Mouse (Mus musculus): Measurements from ENCODE around the gene Kdm7a. TPM values are rescaled to one million over a fixed set of nuclear protein-coding genes. Genes with fewer than 3 reads are reported as not detected.

Kdm7a gene
- polyA plus RNA-seq, 1 experiment from 2014 or later: 7.8 TPM

DNA sequence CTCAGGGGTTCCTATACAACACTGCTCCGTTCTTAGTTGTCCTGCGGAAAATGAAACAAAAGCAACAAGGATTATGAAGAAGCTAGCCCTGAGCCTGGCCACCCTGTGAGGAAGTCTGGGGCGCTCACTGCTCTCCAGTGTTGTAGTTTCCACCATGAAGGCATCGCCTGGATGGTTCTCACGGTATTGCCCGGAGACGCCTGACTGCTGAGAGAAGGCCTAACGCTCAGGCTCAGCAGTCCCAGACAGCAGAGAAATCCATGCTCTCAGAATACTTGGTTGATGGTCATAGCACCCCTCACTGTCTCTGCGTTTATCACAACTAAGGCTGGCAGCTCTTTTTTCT, 20.0 kb upstream of the Kdm7a start:
- Histone ChIP-seq H3K9ac (0 out of 2 replicates have a peak overlapping the region, but pooled peaks have one; percentile 31), H3K36me3 (no peaks in the 10 kb centered on the region), H3K27me3 (no peaks in the 10 kb centered on the region), H3K9me3 (no peaks in the 10 kb centered on the region), H3K27ac (no peak overlapping the region), H3K4me2 (replicated peaks) (0 out of 2 replicates have a peak overlapping the region, but pooled peaks have one; percentile 5), H3K4me1 (peaks cover 8% of the 10 kb centered on the region; the same call in 1 of the 2 replicates), H3K4me3 (no peak overlapping the region)
- ATAC-seq (ENCODE audit: low FRiP score, low read depth): no peak
- 61% methylated on average over 9 of the region's 9 CpGs for WGBS

- peaks cover 8% of the 10 kb centered on the region; the same call in 1 of the 2 replicates for H3K4me1 ChIP-seq
- H3K9me3 ChIP-seq: no peaks in the 10 kb centered on the region
- no peak for ATAC-seq (ENCODE audit: low FRiP score, low read depth)
- no peaks in the 10 kb centered on the region for H3K27me3 ChIP-seq
- H3K36me3 ChIP-seq: no peaks in the 10 kb centered on the region
- WGBS: 28% methylated on average over 7 of the region's 7 CpGs
- no peak overlapping the region for H3K27ac ChIP-seq
- H3K9ac ChIP-seq: 0 out of 2 replicates have a peak overlapping the region, but pooled peaks have one; percentile 31
- peak overlapping the region; percentile 5; the same call in 1 of the 2 replicates for H3K4me2 ChIP-seq (replicated peaks)
- no peak overlapping the region for H3K4me3 ChIP-seq
Measured at GRCm38 (mm10) chr6:39225876-39226609, 19.5 kb upstream of the Kdm7a start.

DNA sequence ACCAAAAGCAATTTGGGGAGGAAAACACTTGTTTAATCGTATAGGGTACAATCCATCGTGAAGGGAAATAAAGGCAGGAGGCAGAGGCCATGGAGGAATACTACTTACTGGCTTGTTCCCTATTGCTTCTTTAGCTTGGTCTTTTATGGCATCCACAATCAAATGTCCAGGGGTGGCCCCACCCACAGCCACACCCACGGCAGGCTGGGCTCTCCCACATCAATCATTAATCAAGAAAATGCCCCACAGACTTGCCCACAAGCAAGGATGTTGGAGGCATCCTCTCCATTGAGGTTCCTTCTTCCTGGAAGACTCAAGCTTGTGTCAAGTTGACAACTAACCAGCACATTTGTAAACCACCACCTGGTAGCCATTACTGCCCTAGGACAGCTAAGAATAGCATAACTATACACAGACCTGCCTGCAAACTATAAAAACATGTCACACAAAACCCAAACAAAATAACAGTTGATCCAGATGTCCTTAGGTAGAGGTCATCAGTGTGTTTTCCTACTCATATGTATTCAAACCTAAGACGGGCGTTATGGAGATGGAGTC, 16.8 kb upstream of the Kdm7a start:
- Histone ChIP-seq H3K4me2 (replicated peaks) (no peak overlapping the region), H3K4me1 (peaks cover 3% of the 10 kb centered on the region; the same call in 1 of the 2 replicates), H3K36me3 (no peaks in the 10 kb centered on the region), H3K27ac (no peak overlapping the region), H3K9me3 (no peaks in the 10 kb centered on the region), H3K4me3 (no peak overlapping the region), H3K9ac (no peak overlapping the region), H3K27me3 (no peaks in the 10 kb centered on the region)
- 80% methylated on average over 5 of the region's 5 CpGs for WGBS
- no peak for ATAC-seq (ENCODE audit: low FRiP score, low read depth)

DNA sequence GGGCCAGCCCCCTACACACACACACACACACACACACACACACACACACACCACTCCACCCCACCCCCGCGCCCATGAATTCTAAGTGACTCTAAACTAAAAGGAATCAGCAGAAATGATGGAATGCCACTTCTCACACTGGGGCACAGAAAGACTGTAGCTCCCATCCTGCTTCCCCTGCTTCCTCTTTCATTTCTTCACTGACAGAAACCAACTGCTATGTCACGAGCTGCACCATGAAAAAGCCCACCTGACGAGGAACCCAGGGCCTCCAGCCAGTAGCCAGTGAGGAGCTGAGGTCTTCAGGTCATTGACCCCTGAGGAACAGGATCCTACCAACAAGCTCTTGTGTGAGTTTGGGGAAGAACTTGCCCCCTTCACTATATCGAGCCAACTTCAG, 15.9 kb upstream of the Kdm7a start:
- WGBS: 73% methylated on average over 5 of the region's 5 CpGs
- Histone ChIP-seq H3K27ac (no peak overlapping the region), H3K4me2 (replicated peaks) (no peak overlapping the region), H3K4me3 (no peak overlapping the region), H3K9me3 (no peaks in the 10 kb centered on the region), H3K4me1 (peaks cover 3% of the 10 kb centered on the region; the same call in 1 of the 2 replicates), H3K36me3 (no peaks in the 10 kb centered on the region), H3K27me3 (no peaks in the 10 kb centered on the region), H3K9ac (no peak overlapping the region)
- ATAC-seq (ENCODE audit: low FRiP score, low read depth): no peak

GRCm38 (mm10) chr6:39217961-39218360, 11.4 kb upstream of the Kdm7a start:
- Histone ChIP-seq H3K4me1 (no peaks in the 10 kb centered on the region), H3K36me3 (no peaks in the 10 kb centered on the region), H3K9ac (no peak overlapping the region), H3K27me3 (no peaks in the 10 kb centered on the region), H3K4me2 (replicated peaks) (no peak overlapping the region), H3K4me3 (no peak overlapping the region), H3K27ac (no peak overlapping the region), H3K9me3 (no peaks in the 10 kb centered on the region)
- 73% methylated on average over 2 of the region's 2 CpGs for WGBS
- ATAC-seq (ENCODE audit: low FRiP score, low read depth): no peak

DNA sequence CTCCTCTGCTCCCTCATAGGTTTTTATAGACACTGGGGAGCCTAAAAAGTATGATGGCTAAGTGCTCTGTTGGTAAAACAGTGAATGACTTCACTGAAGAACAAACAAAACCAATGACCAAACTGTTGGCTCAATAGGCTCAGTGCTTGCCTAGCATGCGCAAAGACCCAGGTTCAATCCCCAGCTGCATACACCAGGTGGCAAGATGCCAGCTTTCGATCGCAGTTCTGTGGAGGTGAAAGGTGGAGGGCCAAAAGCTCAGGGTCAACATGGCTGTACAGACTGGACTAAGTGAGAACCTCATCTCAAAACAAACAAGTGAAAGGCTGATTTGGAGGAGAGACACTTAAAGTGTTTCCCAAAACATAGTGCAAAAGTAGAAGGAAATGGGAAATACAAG, 10.5 kb upstream of the Kdm7a start:
- Histone ChIP-seq H3K27me3 (no peaks in the 10 kb centered on the region), H3K4me2 (replicated peaks) (no peak overlapping the region), H3K9me3 (no peaks in the 10 kb centered on the region), H3K9ac (no peak overlapping the region), H3K36me3 (no peaks in the 10 kb centered on the region), H3K4me3 (no peak overlapping the region), H3K4me1 (no peaks in the 10 kb centered on the region), H3K27ac (no peak overlapping the region)
- no peak for ATAC-seq (ENCODE audit: low FRiP score, low read depth)
- WGBS: 88% methylated on average over 3 of the region's 3 CpGs

DNA sequence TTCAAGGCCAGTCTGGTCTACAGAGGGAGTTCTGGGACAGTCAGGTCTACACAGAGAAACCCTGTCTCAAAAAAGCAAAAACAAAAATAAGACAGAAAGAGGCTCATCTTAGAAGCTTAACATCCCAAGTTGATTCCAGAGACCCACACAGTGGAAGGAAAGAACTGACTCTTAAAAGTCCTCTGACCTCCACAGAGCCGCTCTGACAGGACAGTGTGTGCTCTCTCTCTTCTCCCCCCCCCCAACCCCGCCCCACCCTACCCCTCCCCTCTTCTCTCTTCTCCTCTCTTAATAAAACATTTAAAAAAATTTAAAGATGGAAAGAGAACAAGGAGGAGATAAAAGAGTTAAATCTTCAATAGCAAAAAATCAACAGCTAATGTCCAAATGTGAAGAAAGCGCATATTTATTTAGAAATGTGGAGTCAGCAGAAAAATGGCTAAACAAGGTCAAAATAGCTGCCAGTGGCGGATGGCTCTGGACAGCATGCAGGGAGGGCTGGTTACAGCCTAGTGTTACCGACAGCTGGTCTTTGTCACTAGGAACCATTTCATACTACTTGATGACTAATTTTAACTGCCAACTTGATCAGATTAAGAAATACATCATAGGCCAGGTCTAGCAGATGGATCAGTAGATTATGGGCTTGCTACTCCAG, 8.5 kb upstream of the Kdm7a start:
- WGBS: 76% methylated on average over 5 of the region's 5 CpGs
- ATAC-seq (ENCODE audit: low FRiP score, low read depth): no peak
- H3K27me3 ChIP-seq: no peaks in the 10 kb centered on the region
- no peak overlapping the region for H3K4me3 ChIP-seq
- no peak overlapping the region for H3K27ac ChIP-seq
- H3K36me3 ChIP-seq: no peaks in the 10 kb centered on the region
- H3K4me1 ChIP-seq: no peaks in the 10 kb centered on the region
- no peak overlapping the region for H3K9ac ChIP-seq
- H3K4me2 ChIP-seq (replicated peaks): no peak overlapping the region
- H3K9me3 ChIP-seq: no peaks in the 10 kb centered on the region

- no peaks in the 10 kb centered on the region for H3K27me3 ChIP-seq
- H3K9me3 ChIP-seq: no peaks in the 10 kb centered on the region
- H3K4me1 ChIP-seq: peaks cover 2% of the 10 kb centered on the region; the same call in 1 of the 2 replicates
- H3K27ac ChIP-seq: no peak overlapping the region
- H3K4me2 ChIP-seq (replicated peaks): no peak overlapping the region
- ATAC-seq (ENCODE audit: low FRiP score, low read depth): no peak
- H3K36me3 ChIP-seq: no peaks in the 10 kb centered on the region
- H3K4me3 ChIP-seq: no peak overlapping the region
- WGBS: 83% methylated on average over 4 of the region's 4 CpGs
- no peak overlapping the region for H3K9ac ChIP-seq
Measured at GRCm38 (mm10) chr6:39209677-39210076, 3.1 kb upstream of the Kdm7a start.

DNA sequence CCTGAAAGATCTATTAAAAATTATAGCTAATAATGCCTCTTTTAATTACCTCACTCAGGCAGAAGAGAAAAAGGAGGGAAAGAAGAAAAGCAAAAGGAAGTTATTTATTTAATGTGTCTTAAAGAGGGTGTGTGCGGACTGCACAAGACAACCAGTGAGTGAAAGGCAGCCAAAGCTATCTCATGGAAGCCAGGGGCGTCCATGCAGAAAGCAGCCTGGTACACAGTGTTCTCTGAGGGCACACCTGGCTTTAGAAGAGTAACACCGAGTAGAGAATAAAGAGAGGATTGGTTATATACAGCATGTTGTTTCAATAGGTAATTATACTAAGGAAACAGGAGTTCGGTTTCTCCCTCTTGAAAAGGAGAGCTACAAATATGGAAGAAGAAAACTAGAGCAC, 1.6 kb upstream of the Kdm7a start:
- ATAC-seq (ENCODE audit: low FRiP score, low read depth): no peak
- peaks cover 15% of the 10 kb centered on the region for H3K4me1 ChIP-seq
- no peaks in the 10 kb centered on the region for H3K27me3 ChIP-seq

DNA sequence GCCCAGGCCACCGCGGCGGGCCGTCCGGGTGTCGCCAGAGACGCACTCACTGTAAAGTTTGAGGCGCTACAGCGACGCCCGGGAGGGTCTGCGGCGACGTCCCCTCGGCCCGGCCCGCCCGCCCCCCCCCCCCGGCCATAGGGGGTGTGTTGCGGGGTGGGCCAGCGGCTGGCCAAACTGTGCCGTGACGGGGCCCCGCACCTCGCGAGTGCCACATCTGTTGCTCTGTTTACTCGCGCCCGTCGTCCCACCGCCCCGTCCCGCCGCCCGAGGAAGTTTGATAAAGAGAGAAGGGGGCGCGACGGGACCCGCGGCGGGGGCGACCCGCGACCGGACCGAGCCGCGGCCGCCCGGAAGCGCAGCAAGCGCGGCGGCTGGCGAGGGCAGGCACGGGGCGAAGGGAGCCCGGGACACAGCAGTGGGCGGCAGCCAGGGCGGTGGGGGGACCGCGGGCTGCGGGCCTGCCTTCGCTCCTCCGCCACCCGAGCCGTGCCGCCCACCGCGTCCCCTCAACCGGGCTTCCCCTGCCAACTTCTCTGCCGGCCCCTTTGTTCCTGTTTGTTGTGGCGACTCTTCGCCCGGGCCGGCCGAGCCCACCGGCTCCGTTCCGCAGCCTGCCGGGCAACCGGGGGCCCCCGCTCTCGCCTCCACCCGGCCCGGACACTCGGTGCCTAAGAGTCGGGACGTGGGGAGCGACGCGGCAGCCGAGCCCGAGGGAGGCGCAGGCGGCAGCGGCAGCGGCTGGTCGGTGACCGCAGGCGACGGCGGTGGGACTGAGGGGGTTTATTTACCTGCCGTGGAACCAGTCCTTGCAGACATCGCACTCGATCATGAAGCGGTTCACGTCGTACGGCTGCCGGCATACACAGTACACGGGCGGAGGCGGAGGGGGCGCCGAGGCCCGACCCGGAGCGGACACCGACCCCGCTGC, 674 bp downstream of the Kdm7a start:
- ATAC-seq (ENCODE audit: low FRiP score, low read depth): peak; percentile 48
- peak overlapping the region; percentile 99 for H3K4me3 ChIP-seq
- H3K4me1 ChIP-seq: peaks cover 16% of the 10 kb centered on the region
- H3K27ac ChIP-seq: peak overlapping the region; percentile 98
- peak overlapping the region; percentile 98 for H3K9ac ChIP-seq
- no peaks in the 10 kb centered on the region for H3K36me3 ChIP-seq
- under 1% methylated on average over 101 of the region's 121 CpGs for WGBS
- no peaks in the 10 kb centered on the region for H3K9me3 ChIP-seq
- H3K27me3 ChIP-seq: no peaks in the 10 kb centered on the region
- peak overlapping the region; percentile 71 for H3K4me2 ChIP-seq (replicated peaks)

More for the DNA sequence above, 1.6 kb upstream of the Kdm7a start:
- no peak overlapping the region for H3K27ac ChIP-seq
- no peak overlapping the region for H3K4me2 ChIP-seq (replicated peaks)
- H3K9ac ChIP-seq: no peak overlapping the region
- no peak overlapping the region for H3K4me3 ChIP-seq
- 73% methylated on average over 4 of the region's 4 CpGs for WGBS
- no peaks in the 10 kb centered on the region for H3K36me3 ChIP-seq
- no peaks in the 10 kb centered on the region for H3K9me3 ChIP-seq

DNA sequence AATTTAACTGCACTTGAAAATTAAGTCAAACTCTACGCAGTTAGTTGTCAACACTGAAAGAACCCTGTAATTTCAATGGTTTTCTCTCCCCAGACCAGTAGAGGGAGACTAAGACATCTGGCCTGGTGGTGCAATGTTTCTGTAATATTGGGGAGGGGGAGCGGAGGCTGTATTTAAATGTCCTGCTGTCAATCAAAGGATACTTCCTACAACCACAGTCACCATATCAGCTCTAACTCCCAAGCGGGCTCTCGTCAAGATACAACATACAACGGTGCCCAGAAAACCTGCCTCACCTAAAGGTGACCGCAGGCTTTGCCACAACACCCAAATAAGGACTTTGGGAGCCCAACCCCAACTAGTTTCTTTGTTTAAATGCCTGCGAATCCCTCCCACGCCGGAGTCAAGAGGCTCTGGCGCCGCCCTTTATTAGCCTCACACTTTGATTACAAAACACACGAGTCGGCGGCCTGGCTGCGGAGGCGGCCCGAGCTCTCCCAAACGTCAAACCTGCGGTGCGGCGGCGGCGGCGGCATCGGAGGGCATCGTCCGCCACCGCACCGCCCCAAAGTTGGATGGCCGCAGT, 1.4 kb downstream of the Kdm7a start:
- under 1% methylated on average over 30 of the region's 30 CpGs for WGBS
- ATAC-seq (ENCODE audit: low FRiP score, low read depth): peak; percentile 57
- Histone ChIP-seq H3K27ac (peak overlapping the region; percentile 98), H3K9ac (peak overlapping the region; percentile 98), H3K4me2 (replicated peaks) (peak overlapping the region; percentile 71), H3K4me1 (peaks cover 16% of the 10 kb centered on the region), H3K4me3 (peak overlapping the region; percentile 99), H3K9me3 (no peaks in the 10 kb centered on the region), H3K36me3 (no peaks in the 10 kb centered on the region), H3K27me3 (no peaks in the 10 kb centered on the region)

All from limb, embryonic 13.5 days (tissue).